Mouse (Mus musculus) megakaryocyte, embryonic 14.5 days (primary cell): ENCODE results near the gene Cdk6.

Source experiments
- FLI1 ChIP-seq: IDR thresholded peaks from 2 replicates; pipeline ENCODE4 v1.6.1; 2012; ENCODE audit warnings: low read length, inconsistent platforms, mixed read lengths
- GATA1 ChIP-seq: IDR thresholded peaks from 3 replicates; pipeline ENCODE4 v1.6.1; 2012; ENCODE audit warnings: mixed read lengths, low read length, inconsistent platforms, borderline replicate concordance

DNA sequence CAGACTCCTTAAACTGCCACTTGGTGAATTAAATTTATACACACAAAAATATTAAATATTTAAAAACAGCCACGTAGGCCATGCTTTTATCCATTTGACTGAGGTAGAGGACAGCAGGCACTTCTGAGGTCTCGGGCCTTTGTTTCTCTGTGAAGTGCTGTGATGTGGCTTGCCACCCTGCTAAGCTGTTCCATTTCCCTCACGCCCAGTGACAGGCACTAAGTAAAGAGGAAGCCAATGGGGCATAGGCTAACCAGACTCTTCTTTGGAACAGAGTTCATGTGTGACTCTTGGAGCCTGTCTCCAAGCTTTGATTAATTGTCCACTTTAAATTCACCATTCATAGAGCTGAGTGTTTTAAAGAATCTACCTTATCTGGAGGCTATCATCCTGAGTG lies 79.5 kb downstream of the Cdk6 start:
- TF ChIP-seq GATA1, result no peak
- no peak for TF ChIP-seq FLI1
